ENCODE assay signal across 13 mouse cellular contexts in genomic region chr1:127322169-127322805, GRCm38 (mm10).
A peak's percentile ranks its signal among the peaks of the same experiment; 100 is the strongest.
DNase-seq lines count a peak whose midpoint lies in the region; ATAC-seq lines count a peak whose summit lies in the region.
"Had no signal": no experiment of that assay in that cellular context is flagged by ENCODE, and none has a peak within 500 bp of the region (broad histone marks: within the 10 kb centered on the region; RNA-seq: fewer than 3 reads in every experiment).

No protein-coding gene starts in this region.

- peaks cover 15% of the 10 kb centered on the region; the same call in 1 of the 2 replicates for H3K36me3 ChIP-seq in forebrain, embryonic 14.5 days (ENCODE audit: control insufficient read depth, insufficient read depth, low read length)
- H3K36me3 ChIP-seq in forebrain, embryonic 12.5 days (replicated peaks) = peaks cover 9% of the 10 kb centered on the region; the same call in 1 of the 2 replicates
- H3K36me3 ChIP-seq: intestine, embryonic 15.5 days had no signal

- no peak overlapping the region for H3K4me3 ChIP-seq in forebrain, embryonic 14.5 days (ENCODE audit: low read depth, low read length)
- H3K4me3 ChIP-seq in forebrain, embryonic 12.5 days (replicated peaks) = no peak overlapping the region
- H3K4me3 ChIP-seq: heart, embryonic 12.5 days; intestine, embryonic 15.5 days; limb, embryonic 12.5 days; lung, embryonic 15.5 days had no signal

- H3K4me2 ChIP-seq in forebrain, embryonic 14.5 days (ENCODE audit: low read length) = no peak overlapping the region
- H3K4me2 ChIP-seq in forebrain, embryonic 12.5 days = no peak overlapping the region
- H3K4me2 ChIP-seq: heart, embryonic 12.5 days; intestine, embryonic 15.5 days; limb, embryonic 12.5 days; lung, embryonic 15.5 days had no signal

- no peaks in the 10 kb centered on the region for H3K4me1 ChIP-seq in forebrain, embryonic 14.5 days (ENCODE audit: control insufficient read depth, insufficient read depth, low read length)
- peaks cover 3% of the 10 kb centered on the region; the same call in 1 of the 2 replicates for H3K4me1 ChIP-seq in forebrain, embryonic 12.5 days
- H3K4me1 ChIP-seq: intestine, embryonic 15.5 days; lung, embryonic 15.5 days had no signal

- H3K9me3 ChIP-seq in forebrain, embryonic 14.5 days (replicated peaks; ENCODE audit: control insufficient read depth, low read length) = no peaks in the 10 kb centered on the region
- H3K9me3 ChIP-seq in forebrain, embryonic 12.5 days = no peaks in the 10 kb centered on the region
- H3K9me3 ChIP-seq: heart, embryonic 12.5 days; intestine, embryonic 15.5 days; limb, embryonic 12.5 days; lung, embryonic 15.5 days had no signal

- DNase-seq in forebrain, embryonic 14.5 days (ENCODE audit: low spot score) = peak; percentile 32
- DNase-seq in retina, postnatal 1 day = peak; percentile 56
- no peak for DNase-seq in retina, embryonic 14.5 days (ENCODE audit: low spot score)
- no peak for DNase-seq in adrenal gland, adult 2 months
- DNase-seq in gastrocnemius, adult 8-10 months (ENCODE audit: low spot score in 2 of 2) = no peak
- DNase-seq: right cerebral cortex, postnatal 25 days had no signal

- H3K27ac ChIP-seq in forebrain, embryonic 14.5 days (ENCODE audit: low read depth, low read length) = no peak overlapping the region
- H3K27ac ChIP-seq in forebrain, embryonic 12.5 days = no peak overlapping the region
- H3K27ac ChIP-seq: intestine, embryonic 15.5 days; limb, embryonic 12.5 days; lung, embryonic 15.5 days had no signal

- no peak overlapping the region for H3K9ac ChIP-seq in forebrain, embryonic 14.5 days (ENCODE audit: low read length)
- no peak overlapping the region for H3K9ac ChIP-seq in forebrain, embryonic 12.5 days
- H3K9ac ChIP-seq: heart, embryonic 12.5 days; intestine, embryonic 15.5 days; limb, embryonic 12.5 days; lung, embryonic 15.5 days had no signal

- H3K27me3 ChIP-seq in forebrain, embryonic 14.5 days (replicated peaks; ENCODE audit: control insufficient read depth, insufficient read depth, low read length) = no peaks in the 10 kb centered on the region
- no peaks in the 10 kb centered on the region for H3K27me3 ChIP-seq in forebrain, embryonic 12.5 days
- H3K27me3 ChIP-seq: heart, embryonic 12.5 days; intestine, embryonic 15.5 days; limb, embryonic 12.5 days; lung, embryonic 15.5 days had no signal

- WGBS in forebrain, embryonic 14.5 days = 61% methylated on average over 5 of the region's 5 CpGs
- WGBS in forebrain, embryonic 12.5 days = 74% methylated on average over 5 of the region's 5 CpGs

- no peak for ATAC-seq in forebrain, embryonic 14.5 days
- no peak for ATAC-seq in forebrain, embryonic 12.5 days (ENCODE audit: low FRiP score)
- peak; percentile 40 for ATAC-seq in common myeloid progenitor, adult 5-6 weeks (replicated peaks; ENCODE audit: low read depth, poor library complexity, severe bottlenecking)
- peak; percentile 62 for ATAC-seq in neutrophil, adult 5-6 weeks (ENCODE audit: extremely low read depth, insufficient number of reproducible peaks, low FRiP score, poor library complexity, severe bottlenecking)

Comparison
In these comparisons a context has a peak if more than half of its experiments do, and no peak if none do; other contexts are left out.
1. DNase-seq: peak in forebrain, embryonic 14.5 days (single experiment) and retina, postnatal 1 day (single experiment); none in retina, embryonic 14.5 days (single experiment), adrenal gland, adult 2 months (single experiment) and gastrocnemius, adult 8-10 months (0 of 2).
2. ATAC-seq: peak in common myeloid progenitor, adult 5-6 weeks (single experiment) and neutrophil, adult 5-6 weeks (single experiment); none in forebrain, embryonic 14.5 days (single experiment) and forebrain, embryonic 12.5 days (single experiment).